Mouse (Mus musculus): ENCODE measurements around the gene Actr6. TPM values are rescaled to one million over a fixed set of nuclear protein-coding genes. Genes with fewer than 3 reads are reported as not detected.
A peak's percentile ranks its signal among the peaks of the same experiment; 100 is the strongest.
"Not testable (repeated sequence)": the region's sequence is repeated elsewhere in the genome, so short reads cannot be mapped to it uniquely, and the experiment has no call there.

The Actr6 gene
- polyA plus RNA-seq, 1 experiment from 2014 or later, result 30.6 TPM

DNA sequence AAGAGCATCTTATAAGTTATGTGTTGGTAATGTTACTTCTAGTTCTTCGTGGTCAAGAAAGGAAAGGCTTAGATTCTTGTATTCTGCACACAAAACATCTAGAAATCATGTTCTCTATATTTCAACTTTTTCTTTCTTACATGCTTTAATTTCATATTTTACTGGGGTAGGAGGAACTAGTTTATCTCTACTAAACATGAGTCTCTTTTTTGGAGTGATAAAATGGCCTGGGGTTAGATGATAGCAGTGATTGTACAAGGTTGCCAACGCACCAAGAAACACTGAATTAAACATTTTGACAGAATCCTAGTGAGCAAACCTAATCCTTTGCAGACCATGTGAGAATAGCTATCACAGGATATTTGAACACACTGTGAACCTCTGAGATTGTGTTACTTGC, 44.6 kb downstream of the Actr6 start:
- H3K27me3 ChIP-seq (replicated peaks), result no peaks in the 10 kb centered on the region
- H3K9ac ChIP-seq, result no peak overlapping the region
- no peak for ATAC-seq
- no peak overlapping the region for H3K4me2 ChIP-seq (replicated peaks)
- WGBS, result 85% methylated on average over 2 of the region's 2 CpGs
- H3K4me1 ChIP-seq (replicated peaks), result no peaks in the 10 kb centered on the region
- no peaks in the 10 kb centered on the region for H3K9me3 ChIP-seq
- no peak overlapping the region for H3K4me3 ChIP-seq (replicated peaks)
- no peaks in the 10 kb centered on the region for H3K36me3 ChIP-seq
- no peak overlapping the region for H3K27ac ChIP-seq

DNA sequence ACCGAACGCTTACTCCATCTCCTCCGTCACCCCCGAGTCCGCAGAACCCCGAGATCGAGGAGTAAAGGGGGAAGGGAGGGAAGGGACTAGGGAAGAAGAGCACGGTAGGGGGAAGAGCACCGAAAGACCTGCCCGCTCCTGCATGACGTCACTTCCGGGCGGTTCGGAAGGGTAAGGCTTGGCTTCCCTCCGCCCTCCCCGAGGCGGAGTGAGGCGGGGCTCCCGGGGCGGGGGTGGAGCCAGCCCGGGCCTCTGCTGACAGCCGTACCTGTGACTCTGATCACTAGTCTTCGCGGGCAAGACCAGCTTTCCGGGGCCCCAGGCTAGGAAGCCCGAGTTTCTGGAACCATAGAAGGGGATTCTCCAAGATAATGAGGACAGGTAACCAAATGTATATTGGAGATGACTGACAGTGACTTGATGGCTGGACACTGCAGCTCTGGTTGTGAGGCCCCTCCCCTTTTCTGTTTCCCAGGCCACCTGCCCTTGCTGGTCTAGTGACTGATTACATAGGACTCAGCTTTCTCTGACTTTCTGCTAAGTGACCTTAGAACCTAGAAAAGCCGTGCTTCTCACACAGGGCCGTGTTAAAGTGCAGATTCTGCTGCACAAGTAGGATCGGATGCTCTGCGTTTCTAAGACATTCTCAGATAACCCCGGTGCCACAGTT, 45.8 kb downstream of the Actr6 start, which contains the start of gene Scyl2:
Scyl2 (minus strand) TSS at position 147 of the 670 bp plus-strand sequence.
- peak; percentile 99 for ATAC-seq
- H3K4me1 ChIP-seq (replicated peaks), result no peaks in the 10 kb centered on the region
- no peaks in the 10 kb centered on the region for H3K9me3 ChIP-seq
- H3K36me3 ChIP-seq, result no peaks in the 10 kb centered on the region
- H3K4me2 ChIP-seq (replicated peaks), result peak within 1 kb of the TSS; percentile 73
- H3K4me3 ChIP-seq (replicated peaks), result peak within 1 kb of the TSS; percentile 99
- H3K27ac ChIP-seq, result peak within 1 kb of the TSS; percentile 73
- WGBS, result 4% methylated on average over 31 of the region's 31 CpGs
- H3K27me3 ChIP-seq (replicated peaks), result no peaks in the 10 kb centered on the region
- peak within 1 kb of the TSS; percentile 89 for H3K9ac ChIP-seq

DNA sequence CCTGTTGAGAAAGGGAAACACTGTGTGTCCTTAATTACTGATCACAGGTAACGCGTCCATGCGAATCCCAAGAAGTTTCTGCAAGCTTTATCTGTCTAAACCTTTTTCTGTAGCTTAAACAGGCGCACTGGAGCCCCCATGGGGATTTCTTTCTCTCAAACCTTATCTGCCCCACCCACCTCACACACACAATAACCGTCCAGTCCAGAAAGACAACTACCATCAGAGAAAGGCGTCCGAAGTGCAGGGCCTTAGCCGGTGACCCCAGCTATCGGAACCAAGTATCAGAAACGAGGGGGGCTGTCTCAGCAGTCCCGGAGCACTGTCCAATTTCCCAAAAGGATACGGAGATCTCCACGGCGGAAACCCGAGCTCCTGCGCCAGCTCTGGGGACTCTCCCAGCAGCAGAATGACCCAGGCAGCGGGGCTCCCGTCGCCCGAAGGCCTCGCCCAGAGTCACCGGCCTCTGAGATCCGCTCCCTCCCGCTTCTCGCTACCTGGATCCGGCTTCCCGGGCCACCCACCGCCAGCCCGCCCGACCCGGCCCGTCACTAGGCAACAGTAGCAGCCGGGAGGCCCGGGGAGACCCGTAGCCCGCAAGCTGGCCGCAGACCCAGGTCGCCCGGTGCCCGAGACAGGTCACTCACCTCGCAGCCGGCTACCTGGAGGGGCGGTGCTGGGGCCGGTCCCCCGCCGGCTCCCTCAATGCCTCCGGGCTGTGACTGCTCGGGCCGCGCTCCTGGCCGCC, 46.5 kb downstream of the Actr6 start:
- peak overlapping the region; percentile 73 for H3K4me2 ChIP-seq (replicated peaks)
- H3K9ac ChIP-seq, result peak overlapping the region; percentile 89
- peak overlapping the region; percentile 99 for H3K4me3 ChIP-seq (replicated peaks)
- WGBS, result under 1% methylated on average over 49 of the region's 51 CpGs
- peak; percentile 83 for ATAC-seq
- H3K27ac ChIP-seq, result peak overlapping the region; percentile 73
- H3K27me3 ChIP-seq (replicated peaks), result no peaks in the 10 kb centered on the region
- no peaks in the 10 kb centered on the region for H3K36me3 ChIP-seq
- no peaks in the 10 kb centered on the region for H3K9me3 ChIP-seq
- no peaks in the 10 kb centered on the region for H3K4me1 ChIP-seq (replicated peaks)

DNA sequence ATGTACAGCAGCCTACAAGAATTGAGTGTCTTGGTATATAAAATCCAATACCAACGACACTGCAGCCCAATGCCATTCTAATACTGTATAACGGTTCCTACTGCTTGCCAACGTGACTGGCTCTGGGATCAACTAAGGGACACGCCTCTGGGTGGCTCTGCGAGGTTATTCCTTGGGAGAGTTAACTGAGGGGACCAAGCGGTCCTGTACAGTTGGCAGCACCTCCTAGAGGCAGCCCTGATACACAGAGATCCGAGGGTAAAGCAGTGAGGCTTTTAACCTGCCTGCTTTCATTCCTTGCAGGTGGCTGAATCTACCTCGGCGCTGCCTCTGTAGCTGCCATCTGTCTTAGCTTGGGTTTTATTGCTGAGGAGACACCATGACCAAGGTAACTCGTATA, 49.1 kb downstream of the Actr6 start:
- Histone ChIP-seq H3K4me2 (replicated peaks) (no peak overlapping the region), H3K4me3 (replicated peaks) (no peak overlapping the region), H3K4me1 (replicated peaks) (no peaks in the 10 kb centered on the region), H3K36me3 (no peaks in the 10 kb centered on the region), H3K9me3 (no peaks in the 10 kb centered on the region), H3K9ac (no peak overlapping the region), H3K27ac (no peak overlapping the region), H3K27me3 (replicated peaks) (no peaks in the 10 kb centered on the region)
- ATAC-seq, result no peak
- WGBS, result 78% methylated on average over 10 of the region's 10 CpGs

DNA sequence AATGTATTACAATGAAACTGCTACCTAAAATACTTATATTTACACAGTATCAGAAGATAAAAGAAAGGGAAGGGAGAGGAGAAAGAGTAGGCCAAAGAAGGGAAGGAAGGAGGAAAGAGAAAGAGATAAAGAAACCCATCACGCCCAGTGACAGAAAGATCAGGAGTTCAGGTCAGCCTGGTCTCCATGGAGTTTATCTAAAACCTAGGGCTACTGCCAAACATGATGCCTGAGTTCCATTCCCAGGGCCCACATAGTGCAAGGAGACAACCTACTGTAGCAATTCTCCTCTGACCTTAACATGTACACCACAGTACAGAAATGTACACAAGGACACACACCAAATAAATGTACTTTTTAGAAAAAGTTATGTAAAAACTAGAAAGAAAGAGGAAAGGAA, 49.9 kb downstream of the Actr6 start:
- Histone ChIP-seq H3K36me3 (no peaks in the 10 kb centered on the region), H3K9ac (no peak overlapping the region), H3K27me3 (replicated peaks) (no peaks in the 10 kb centered on the region), H3K4me2 (replicated peaks) (no peak overlapping the region), H3K4me1 (replicated peaks) (no peaks in the 10 kb centered on the region), H3K4me3 (replicated peaks) (no peak overlapping the region), H3K9me3 (no peaks in the 10 kb centered on the region), H3K27ac (no peak overlapping the region)
- ATAC-seq, result no peak
- WGBS, result 74% methylated on average over 1 of the region's 1 CpGs

DNA sequence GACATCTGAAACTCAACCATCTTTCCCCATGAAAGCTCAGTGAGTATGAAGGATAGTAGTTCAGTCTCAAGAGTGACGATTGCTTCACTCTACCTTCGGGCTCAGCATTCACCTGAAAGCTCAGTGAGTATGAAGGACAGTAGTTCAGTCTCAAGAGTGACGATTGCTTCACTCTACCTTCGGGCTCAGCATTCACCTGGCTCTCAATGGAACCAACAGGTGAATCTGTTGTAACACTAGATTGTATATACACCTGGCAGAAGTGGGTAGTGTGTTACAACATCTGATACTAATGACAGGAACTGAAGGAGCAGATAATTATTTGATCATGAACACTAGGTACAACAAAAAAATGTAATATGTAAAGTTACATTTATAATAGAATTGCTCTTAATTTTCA, 50.4 kb downstream of the Actr6 start:
- H3K4me3 ChIP-seq (replicated peaks), result no peak overlapping the region
- no peak overlapping the region for H3K4me2 ChIP-seq (replicated peaks)
- H3K9ac ChIP-seq, result no peak overlapping the region
- H3K9me3 ChIP-seq, result no peaks in the 10 kb centered on the region
- H3K4me1 ChIP-seq (replicated peaks), result no peaks in the 10 kb centered on the region
- 91% methylated on average over 4 of the region's 4 CpGs for WGBS
- H3K27ac ChIP-seq, result no peak overlapping the region
- H3K27me3 ChIP-seq (replicated peaks), result no peaks in the 10 kb centered on the region
- H3K36me3 ChIP-seq, result no peaks in the 10 kb centered on the region
- ATAC-seq, result no peak

DNA sequence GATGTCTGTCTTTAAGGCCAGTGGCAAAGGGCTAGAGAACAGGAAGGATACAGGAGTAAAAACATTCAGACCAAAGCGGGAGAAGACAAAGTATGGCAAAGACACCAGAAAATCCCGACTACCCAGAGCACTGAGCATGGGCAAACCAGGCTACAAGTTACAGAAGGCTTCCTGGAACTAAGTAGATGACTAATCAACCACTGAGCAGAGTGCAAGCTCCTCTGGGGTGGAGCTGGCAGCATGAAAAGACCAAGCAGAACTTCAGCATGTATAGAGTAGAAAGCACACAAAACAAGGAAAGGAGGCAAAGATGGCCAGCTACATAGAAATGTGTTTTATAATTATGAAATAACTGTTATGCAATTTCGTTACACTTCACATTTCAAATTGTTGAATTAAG, 51.6 kb downstream of the Actr6 start:
- Histone ChIP-seq H3K4me3 (replicated peaks) (no peak overlapping the region), H3K4me1 (replicated peaks) (no peaks in the 10 kb centered on the region), H3K36me3 (no peaks in the 10 kb centered on the region), H3K9me3 (no peaks in the 10 kb centered on the region), H3K9ac (no peak overlapping the region), H3K27me3 (replicated peaks) (no peaks in the 10 kb centered on the region), H3K27ac (no peak overlapping the region), H3K4me2 (replicated peaks) (no peak overlapping the region)
- WGBS, result 92% methylated on average over 3 of the region's 3 CpGs
- ATAC-seq, result no peak

DNA sequence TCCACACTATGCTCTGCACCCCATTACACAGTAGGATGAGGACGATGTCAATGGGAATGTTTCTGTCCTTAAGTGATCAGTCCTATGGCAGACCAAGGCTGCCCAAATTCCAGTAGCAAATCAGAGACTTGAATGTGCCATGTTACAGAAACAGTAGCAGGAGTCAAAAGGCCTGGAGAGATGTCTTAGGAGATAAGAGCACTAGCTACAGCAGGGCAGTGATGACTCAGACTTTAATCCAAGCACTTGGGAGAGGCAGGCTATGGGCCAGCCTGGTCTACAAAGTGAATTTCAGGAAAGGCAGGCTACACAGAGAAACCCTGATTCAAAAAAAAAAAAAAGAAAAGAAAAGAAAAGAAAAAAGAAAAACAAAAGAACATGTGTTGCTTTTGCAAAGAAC, 52.6 kb downstream of the Actr6 start:
- no peak overlapping the region for H3K27ac ChIP-seq
- H3K27me3 ChIP-seq (replicated peaks), result no peaks in the 10 kb centered on the region
- ATAC-seq, result no peak
- H3K4me1 ChIP-seq (replicated peaks), result no peaks in the 10 kb centered on the region
- no peak overlapping the region for H3K4me3 ChIP-seq (replicated peaks)
- no peak overlapping the region for H3K4me2 ChIP-seq (replicated peaks)
- H3K9me3 ChIP-seq, result no peaks in the 10 kb centered on the region
- no peaks in the 10 kb centered on the region for H3K36me3 ChIP-seq
- 95% methylated on average over 1 of the region's 1 CpGs for WGBS
- no peak overlapping the region for H3K9ac ChIP-seq

DNA sequence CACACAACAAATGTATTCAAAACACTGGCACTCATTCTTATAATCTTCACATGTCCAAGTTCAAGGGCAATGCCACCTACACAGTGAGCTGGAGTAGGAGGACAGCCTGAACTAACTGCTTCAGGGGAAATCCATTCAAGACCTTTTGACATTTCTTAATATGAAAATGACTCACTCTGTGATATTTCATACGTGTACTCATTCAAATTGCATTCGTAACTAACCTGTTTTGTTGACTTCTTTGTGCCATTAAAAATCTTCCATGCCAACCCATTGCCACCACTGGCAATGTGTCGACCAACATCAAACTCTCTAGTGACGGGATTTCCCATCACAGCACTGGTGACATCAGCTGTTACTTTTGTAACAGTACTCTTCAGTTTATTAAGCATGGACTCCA, 54.0 kb downstream of the Actr6 start:
- Histone ChIP-seq H3K4me1 (replicated peaks) (no peaks in the 10 kb centered on the region), H3K36me3 (no peaks in the 10 kb centered on the region), H3K9ac (no peak overlapping the region), H3K27me3 (replicated peaks) (no peaks in the 10 kb centered on the region), H3K27ac (no peak overlapping the region), H3K4me3 (replicated peaks) (no peak overlapping the region), H3K9me3 (no peaks in the 10 kb centered on the region), H3K4me2 (replicated peaks) (no peak overlapping the region)
- ATAC-seq, result no peak
- 89% methylated on average over 4 of the region's 4 CpGs for WGBS

DNA sequence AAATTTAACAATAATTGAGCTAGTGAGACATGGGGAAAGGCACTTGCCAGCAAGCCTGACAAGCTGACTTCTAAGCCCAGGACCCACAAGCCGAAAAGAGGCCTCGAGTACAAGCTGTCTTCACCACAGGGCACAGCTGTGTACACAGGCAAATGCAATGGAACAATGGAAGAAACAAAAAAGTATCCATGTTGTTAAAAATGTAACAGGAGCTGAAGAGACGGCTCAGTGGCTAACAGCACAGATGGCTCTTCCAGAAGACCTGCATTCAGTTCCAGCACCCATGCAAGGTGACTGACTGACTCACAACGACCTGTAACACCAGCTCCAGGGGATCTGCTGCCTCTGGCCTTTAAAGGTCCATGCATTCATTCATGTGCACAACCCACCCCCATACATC, 55.5 kb downstream of the Actr6 start:
- H3K4me1 ChIP-seq (replicated peaks), result no peaks in the 10 kb centered on the region
- ATAC-seq, result no peak
- H3K9me3 ChIP-seq, result no peaks in the 10 kb centered on the region
- no peaks in the 10 kb centered on the region for H3K36me3 ChIP-seq
- no peak overlapping the region for H3K27ac ChIP-seq
- WGBS, result 84% methylated on average over 4 of the region's 4 CpGs
- no peak overlapping the region for H3K9ac ChIP-seq
- H3K27me3 ChIP-seq (replicated peaks), result no peaks in the 10 kb centered on the region
- no peak overlapping the region for H3K4me3 ChIP-seq (replicated peaks)
- H3K4me2 ChIP-seq (replicated peaks), result no peak overlapping the region

DNA sequence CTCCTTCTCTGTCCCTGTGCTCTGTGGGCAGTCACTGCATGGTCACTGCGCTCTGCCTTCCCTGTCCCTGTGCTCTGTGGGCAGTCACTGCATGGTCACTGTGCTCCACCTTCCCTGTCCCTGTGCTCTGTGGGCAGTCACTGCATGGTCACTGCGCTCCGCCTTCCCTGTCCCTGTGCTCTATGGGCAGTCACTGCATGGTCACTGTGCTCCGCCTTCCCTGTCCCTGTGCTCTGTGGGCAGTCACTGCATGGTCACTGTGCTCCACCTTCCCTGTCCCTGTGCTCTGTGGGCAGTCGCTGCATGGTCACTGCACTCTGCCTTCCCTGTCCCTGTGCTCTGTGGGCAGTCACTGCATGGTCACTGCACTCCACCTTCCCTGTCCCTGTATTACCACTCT, 61.7 kb downstream of the Actr6 start:
- H3K27ac ChIP-seq; H3K4me2 ChIP-seq (replicated peaks); H3K36me3 ChIP-seq; H3K4me1 ChIP-seq (replicated peaks); H3K4me3 ChIP-seq (replicated peaks); H3K27me3 ChIP-seq (replicated peaks); H3K9me3 ChIP-seq; ATAC-seq; H3K9ac ChIP-seq: not testable (repeated sequence)
- 93% methylated on average over 5 of the region's 5 CpGs for WGBS

DNA sequence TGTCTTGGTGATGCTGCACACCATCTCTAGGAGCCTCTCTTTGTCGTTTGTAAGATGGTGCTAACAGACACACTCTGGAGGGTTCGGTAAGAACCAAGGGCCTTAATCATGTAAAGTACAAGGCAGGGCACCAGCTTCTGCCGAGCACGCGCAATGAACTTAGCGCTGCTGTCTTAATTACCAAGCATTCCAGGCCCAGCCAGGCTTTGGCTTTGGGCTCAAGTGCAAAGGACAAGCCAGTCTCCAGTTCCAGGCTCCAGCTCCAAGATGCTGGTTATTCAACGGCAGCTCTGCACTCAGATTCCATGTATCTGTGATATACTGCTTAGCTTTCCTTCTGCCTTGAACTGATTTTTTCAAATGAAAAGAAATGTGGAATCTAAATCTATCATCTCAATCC, 64.5 kb downstream of the Actr6 start:
- Histone ChIP-seq H3K9me3 (no peaks in the 10 kb centered on the region), H3K27me3 (replicated peaks) (no peaks in the 10 kb centered on the region), H3K36me3 (0 out of 2 replicates have a peak, but pooled peaks cover 2% of the 10 kb centered on the region), H3K4me2 (replicated peaks) (no peak overlapping the region), H3K4me3 (replicated peaks) (no peak overlapping the region), H3K9ac (no peak overlapping the region), H3K4me1 (replicated peaks) (no peaks in the 10 kb centered on the region), H3K27ac (no peak overlapping the region)
- ATAC-seq, result no peak
- WGBS, result 88% methylated on average over 7 of the region's 7 CpGs

DNA sequence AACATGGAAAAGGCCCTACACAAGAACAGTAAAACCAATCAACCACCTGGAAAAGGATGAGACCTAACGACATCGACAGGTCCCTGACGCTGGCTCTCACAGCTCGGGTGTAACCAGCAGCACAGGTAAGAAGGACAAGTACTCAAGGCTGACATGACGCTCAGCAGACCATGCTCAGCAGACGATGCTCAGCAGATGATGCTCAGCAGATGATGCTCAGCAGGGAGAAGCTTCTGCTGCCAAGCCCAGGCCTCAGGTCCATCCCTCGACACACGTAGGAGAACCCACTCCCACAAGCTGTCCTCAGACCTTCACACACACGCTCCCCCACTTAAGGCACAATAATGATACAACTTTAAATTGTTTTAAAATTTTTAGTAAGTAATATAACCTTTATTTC, 66.4 kb downstream of the Actr6 start:
- H3K27ac ChIP-seq, result no peak overlapping the region
- H3K9ac ChIP-seq, result no peak overlapping the region
- H3K36me3 ChIP-seq, result peaks cover 2% of the 10 kb centered on the region; the same call in 1 of the 2 replicates
- WGBS, result 82% methylated on average over 9 of the region's 9 CpGs
- H3K27me3 ChIP-seq (replicated peaks), result no peaks in the 10 kb centered on the region
- no peak overlapping the region for H3K4me2 ChIP-seq (replicated peaks)
- no peak overlapping the region for H3K4me3 ChIP-seq (replicated peaks)
- no peak for ATAC-seq
- no peaks in the 10 kb centered on the region for H3K4me1 ChIP-seq (replicated peaks)
- H3K9me3 ChIP-seq, result no peaks in the 10 kb centered on the region
